Mouse (Mus musculus) liver, embryonic 13.5 days (tissue): ENCODE data around the gene Emc10. TPM values are rescaled to one million over a fixed set of nuclear protein-coding genes. Genes with fewer than 3 reads are reported as not detected.

Experiments used
- ATAC-seq: fragments of 200-750 bp; cut with Nextera tagmentation; 2 replicates; pipeline ENCODE4 v1.8.0; 2017; ENCODE audit warnings: low read depth, mild to moderate bottlenecking, moderate number of reproducible peaks, moderate library complexity
- DNase-seq: peaks from one replicate; pipeline ENCODE4 v3.0.0; 2022
- H3K27ac ChIP-seq: fragments of 300-500 bp; sonication (generic); 2 replicates; pipeline ENCODE4 v1.5.1; 2015; ENCODE audit warnings: moderate library complexity, mild to moderate bottlenecking, inconsistent platforms
- H3K27me3 ChIP-seq: fragments of 300-500 bp; sonication (generic); 2 replicates; pipeline ENCODE4 v1.6.1; 2015; ENCODE audit warnings: mild to moderate bottlenecking, inconsistent platforms
- H3K36me3 ChIP-seq: fragments of 300-500 bp; sonication (generic); 2 replicates; pipeline ENCODE4 v1.6.1; 2015; ENCODE audit warnings: mild to moderate bottlenecking, inconsistent platforms
- H3K4me1 ChIP-seq: fragments of 300-500 bp; sonication (generic); replicated peaks from 2 replicates; pipeline ENCODE4 v1.6.1; 2015; ENCODE audit warnings: inconsistent platforms
- H3K4me2 ChIP-seq: fragments of 300-500 bp; sonication (generic); 2 replicates; pipeline ENCODE4 v1.6.1; 2015; ENCODE audit warnings: inconsistent platforms, mild to moderate bottlenecking, moderate library complexity
- H3K4me3 ChIP-seq: fragments of 300-500 bp; sonication (generic); replicated peaks from 2 replicates; pipeline ENCODE4 v1.5.1; 2015; ENCODE audit warnings: mild to moderate bottlenecking, inconsistent platforms
- H3K9ac ChIP-seq: fragments of 300-500 bp; sonication (generic); 2 replicates; pipeline ENCODE4 v1.6.1; 2015; ENCODE audit warnings: mild to moderate bottlenecking, inconsistent platforms
- H3K9me3 ChIP-seq: fragments of 300-500 bp; sonication (generic); replicated peaks from 2 replicates; pipeline ENCODE4 v1.6.1; 2016; ENCODE audit warnings: inconsistent platforms
- WGBS: fragments of 180-500 bp; shearing (Covaris S2); methylation state at CpG from one replicate; pipeline ENCODE4 v1.1.7; 2015; ENCODE audit not compliant: insufficient replicate concordance; 5-methylcytosine and 5-hydroxymethylcytosine counted together
- polyA plus RNA-seq: library from polyadenylated mRNA; unstranded; fragments of >200 nt; fragmentation: Nextera tagmentation; extraction: Ambion mirVana; gene quantifications from 2 replicates; pipeline ENCODE4 v1.2.1, GENCODE M21; 2015

Emc10 gene
- polyA plus RNA-seq, 1 experiment from 2014 or later, result 43.3 TPM

DNA sequence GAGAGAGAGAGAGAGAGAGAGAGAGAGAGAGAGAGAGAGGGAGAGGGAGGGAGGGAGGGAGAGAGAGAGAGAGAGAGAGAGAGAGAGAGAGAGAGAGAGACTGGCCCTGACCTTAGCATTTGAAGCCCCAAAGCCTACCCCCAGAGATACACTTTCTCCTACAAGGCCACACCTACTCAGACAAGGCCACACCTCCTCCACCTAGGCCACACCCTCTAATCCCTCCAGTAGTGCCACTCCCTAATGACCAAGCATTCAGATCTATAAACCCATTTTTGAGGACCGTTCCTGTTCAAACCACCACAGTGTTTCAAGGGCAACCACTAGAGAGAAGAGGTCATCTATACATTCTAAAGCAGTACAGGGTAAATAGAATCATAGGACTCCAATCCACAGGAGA is 40.0 kb downstream of the Emc10 start:
- 77% methylated on average over 1 of the region's 1 CpGs for WGBS
- Histone ChIP-seq H3K4me2 (no peak overlapping the region), H3K9ac (no peak overlapping the region), H3K27me3 (peaks cover 59% of the 10 kb centered on the region), H3K9me3 (no peaks in the 10 kb centered on the region), H3K4me1 (peaks cover 9% of the 10 kb centered on the region), H3K36me3 (no peaks in the 10 kb centered on the region), H3K4me3 (no peak overlapping the region), H3K27ac (no peak overlapping the region)
- ATAC-seq, result peak; percentile 51; the same call in 1 of the 2 replicates
- DNase-seq, result peak; percentile 53

DNA sequence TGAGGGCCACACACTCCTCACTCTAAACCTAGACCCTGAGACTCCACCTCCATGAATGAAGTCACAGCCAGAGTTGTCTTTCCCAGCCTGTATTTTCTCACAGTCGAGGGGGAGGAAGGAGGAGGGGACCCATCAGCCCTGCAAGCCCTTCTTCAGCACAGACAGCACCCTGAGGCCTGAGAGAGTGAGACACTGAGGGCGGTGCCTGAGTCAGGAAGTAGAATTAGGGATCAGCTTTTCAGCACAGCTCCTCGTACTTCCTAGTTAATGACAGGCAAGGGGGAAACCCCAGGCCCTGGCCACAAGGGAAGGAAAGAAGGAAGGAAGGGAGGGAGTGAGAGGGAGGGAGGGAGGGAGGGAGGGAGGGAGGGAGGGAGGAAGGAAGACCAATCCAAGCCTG is 43.1 kb downstream of the Emc10 start:
- H3K27ac ChIP-seq, result no peak overlapping the region
- ATAC-seq (no peak), DNase-seq (no peak)
- H3K4me1 ChIP-seq, result peaks cover 9% of the 10 kb centered on the region
- no peak overlapping the region for H3K9ac ChIP-seq
- no peak overlapping the region for H3K4me3 ChIP-seq
- H3K9me3 ChIP-seq, result no peaks in the 10 kb centered on the region
- no peaks in the 10 kb centered on the region for H3K36me3 ChIP-seq
- H3K27me3 ChIP-seq, result peaks cover 48% of the 10 kb centered on the region
- 9% methylated on average over 3 of the region's 3 CpGs for WGBS
- H3K4me2 ChIP-seq, result no peak overlapping the region

DNA sequence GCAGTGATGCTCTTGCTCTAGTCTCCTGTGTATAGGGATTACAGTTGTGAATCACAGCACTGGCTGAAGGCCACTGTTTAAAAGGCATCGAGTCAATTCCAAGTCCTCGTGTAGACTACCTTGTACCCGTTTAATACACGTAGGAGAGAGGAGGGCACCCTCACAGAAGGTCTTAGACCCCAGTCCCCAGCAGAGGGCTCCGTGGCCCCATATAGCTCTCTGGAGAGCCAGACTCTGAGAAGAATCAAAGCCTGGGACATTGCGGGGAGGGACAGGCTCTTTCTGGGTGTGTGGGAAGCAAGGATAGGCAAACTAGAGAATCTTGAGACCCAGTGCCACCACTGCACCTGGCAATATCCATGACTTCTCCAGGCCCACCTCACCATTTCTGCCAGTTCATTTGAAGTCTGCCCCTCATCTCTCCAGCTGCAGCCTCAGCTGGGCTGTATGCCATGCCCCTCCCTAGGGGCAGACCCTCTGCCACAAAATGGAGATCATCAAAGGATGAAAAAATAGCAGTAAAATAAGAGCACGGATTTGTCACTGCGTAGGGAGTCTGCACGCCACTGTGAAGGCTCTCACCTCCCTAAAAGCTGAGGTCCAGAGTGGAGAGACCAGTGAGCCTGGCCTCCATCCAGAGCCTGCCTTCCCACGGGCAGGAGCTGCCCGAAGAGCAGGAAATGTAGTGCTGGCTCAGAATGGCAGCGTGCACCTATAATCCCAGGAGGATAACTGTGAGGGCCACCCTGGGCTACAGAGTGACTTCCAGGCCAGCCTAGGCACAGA is 50.1 kb downstream of the Emc10 start:
- Histone ChIP-seq H3K27ac (no peak overlapping the region), H3K9ac (no peak overlapping the region), H3K4me2 (no peak overlapping the region), H3K4me3 (no peak overlapping the region), H3K27me3 (peaks cover 85% of the 10 kb centered on the region), H3K36me3 (no peaks in the 10 kb centered on the region), H3K9me3 (no peaks in the 10 kb centered on the region), H3K4me1 (no peaks in the 10 kb centered on the region)
- 39% methylated on average over 12 of the region's 12 CpGs for WGBS
- ATAC-seq (no peak), DNase-seq (no peak)

DNA sequence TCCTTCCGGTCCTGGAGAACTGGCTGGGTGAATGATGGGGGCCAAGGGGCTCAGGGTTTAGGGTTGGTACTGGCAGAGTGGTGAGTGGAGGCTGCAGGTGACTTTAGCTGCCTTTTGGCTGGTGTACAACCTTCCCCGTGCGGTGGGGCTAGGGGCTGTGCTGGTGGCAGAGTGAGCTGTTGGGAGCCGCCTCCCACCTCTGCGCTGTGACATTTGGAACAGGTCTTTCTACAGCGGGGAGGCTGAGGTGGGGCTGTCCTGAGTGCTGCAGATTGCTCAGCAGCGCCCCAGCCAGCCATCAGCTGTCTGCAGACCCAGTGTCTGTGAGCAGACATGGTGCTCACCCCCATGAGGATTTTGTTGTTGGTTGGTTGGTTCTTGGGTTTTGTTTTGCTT is 50.8 kb downstream of the Emc10 start:
- ATAC-seq, result no peak
- 6% methylated on average over 7 of the region's 7 CpGs for WGBS
- H3K4me3 ChIP-seq, result no peak overlapping the region
- H3K27ac ChIP-seq, result no peak overlapping the region
- H3K9me3 ChIP-seq, result no peaks in the 10 kb centered on the region
- H3K9ac ChIP-seq, result no peak overlapping the region
- no peaks in the 10 kb centered on the region for H3K36me3 ChIP-seq
- no peak for DNase-seq
- no peaks in the 10 kb centered on the region for H3K4me1 ChIP-seq
- H3K27me3 ChIP-seq, result peaks cover 90% of the 10 kb centered on the region
- H3K4me2 ChIP-seq, result no peak overlapping the region

DNA sequence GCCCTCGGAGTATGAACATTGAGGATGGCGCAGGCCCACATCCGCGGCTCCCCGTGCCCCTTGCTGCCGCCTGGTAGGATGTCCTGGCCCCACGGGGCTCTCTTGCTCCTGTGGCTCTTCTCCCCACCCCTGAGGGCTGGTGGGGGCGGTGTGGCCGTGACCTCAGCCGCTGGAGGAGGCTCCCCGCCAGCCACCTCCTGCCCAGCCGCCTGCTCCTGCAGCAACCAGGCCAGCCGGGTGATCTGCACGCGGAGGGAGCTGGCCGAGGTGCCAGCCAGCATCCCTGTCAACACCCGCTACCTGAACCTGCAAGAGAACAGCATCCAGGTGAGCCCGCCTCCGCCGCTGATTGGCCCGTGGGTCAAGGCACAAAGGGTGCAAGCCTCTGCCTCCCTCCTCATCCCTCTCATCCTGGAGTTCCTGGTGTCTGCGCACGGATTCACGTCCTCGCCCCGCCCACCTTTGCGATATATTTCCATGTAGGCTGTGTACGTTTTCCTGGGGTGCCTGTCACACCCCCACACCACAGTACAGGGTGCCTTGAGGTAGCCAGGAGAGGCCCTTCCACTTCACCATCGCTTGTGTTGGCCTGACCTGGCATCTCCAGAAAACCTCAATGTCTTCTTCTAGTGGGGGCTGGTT is 51.3 kb downstream of the Emc10 start:
- H3K9ac ChIP-seq, result no peak overlapping the region
- no peak for DNase-seq
- no peak overlapping the region for H3K4me3 ChIP-seq
- 8% methylated on average over 29 of the region's 29 CpGs for WGBS
- H3K4me2 ChIP-seq, result no peak overlapping the region
- no peaks in the 10 kb centered on the region for H3K9me3 ChIP-seq
- no peaks in the 10 kb centered on the region for H3K36me3 ChIP-seq
- no peaks in the 10 kb centered on the region for H3K4me1 ChIP-seq
- ATAC-seq, result no peak
- peaks cover 91% of the 10 kb centered on the region for H3K27me3 ChIP-seq
- no peak overlapping the region for H3K27ac ChIP-seq

DNA sequence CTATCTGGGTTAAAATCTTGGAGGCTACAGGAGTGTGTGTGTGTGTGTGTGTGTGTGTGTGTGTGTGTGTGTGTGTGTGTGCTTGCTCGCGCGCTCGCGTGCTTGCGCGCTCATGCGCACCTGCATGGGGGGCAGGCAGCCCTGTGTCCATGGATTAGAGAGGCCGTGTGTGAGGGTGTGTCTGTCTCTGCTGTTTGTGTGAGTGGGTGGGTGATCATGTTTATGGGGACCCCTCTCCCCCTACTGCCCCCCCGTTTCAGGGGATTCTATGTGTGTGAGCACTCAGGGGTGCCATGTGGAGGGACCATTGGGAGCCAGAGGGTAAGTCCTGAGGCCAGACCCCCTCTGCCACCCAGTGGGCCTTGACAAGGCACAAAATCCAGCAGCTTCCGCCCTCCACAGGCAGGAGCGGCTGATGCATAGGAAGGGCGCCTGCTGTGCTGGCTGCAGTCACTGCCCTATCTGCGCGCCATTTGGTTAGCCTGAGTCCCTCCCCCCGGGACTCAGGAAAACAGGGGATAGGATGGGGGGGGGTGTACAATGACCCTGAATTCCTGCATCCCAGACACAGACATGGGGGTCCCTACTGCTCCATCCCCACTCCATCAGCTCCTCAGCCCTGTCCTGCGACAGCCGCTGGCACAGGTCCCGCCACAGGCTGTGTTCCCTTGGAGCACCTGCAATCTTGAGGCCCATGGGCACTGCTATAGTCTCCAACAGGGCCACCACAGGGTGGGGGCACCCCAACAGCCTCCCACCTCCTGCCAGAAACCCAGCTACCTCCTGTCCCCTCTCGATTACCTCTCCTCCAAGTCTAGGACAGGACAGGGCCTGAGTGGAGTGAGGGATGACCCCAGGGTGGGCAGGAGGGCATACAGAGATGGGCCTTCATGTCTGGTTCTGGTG is 52.8 kb downstream of the Emc10 start:
- no peak overlapping the region for H3K27ac ChIP-seq
- no peaks in the 10 kb centered on the region for H3K4me1 ChIP-seq
- ATAC-seq, result no peak
- H3K4me2 ChIP-seq, result no peak overlapping the region
- H3K4me3 ChIP-seq, result no peak overlapping the region
- peaks cover 93% of the 10 kb centered on the region for H3K27me3 ChIP-seq
- no peak for DNase-seq
- WGBS, result 17% methylated on average over 20 of the region's 20 CpGs
- no peaks in the 10 kb centered on the region for H3K36me3 ChIP-seq
- H3K9me3 ChIP-seq, result no peaks in the 10 kb centered on the region
- H3K9ac ChIP-seq, result no peak overlapping the region

DNA sequence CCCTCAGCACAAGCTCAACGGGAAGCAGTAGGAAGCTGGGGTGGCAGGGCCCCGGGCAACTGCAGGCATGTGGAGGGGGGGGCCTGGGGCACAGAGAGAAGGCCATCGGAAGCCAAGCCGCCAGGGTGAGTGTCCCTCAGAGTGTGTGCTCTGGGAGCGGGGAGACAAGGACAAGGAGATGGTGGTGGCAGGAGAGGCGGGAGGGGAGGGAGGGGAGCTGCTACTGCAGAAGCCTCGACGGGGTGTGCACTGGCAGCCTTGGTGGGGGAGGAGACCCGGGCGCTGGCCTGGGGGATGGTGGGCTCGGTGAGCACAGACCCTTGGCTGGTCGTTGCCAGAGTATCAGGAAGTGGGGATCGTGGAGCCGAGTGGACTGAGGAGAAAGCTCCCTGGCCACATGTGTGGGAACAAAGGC is 53.9 kb downstream of the Emc10 start:
- Histone ChIP-seq H3K9ac (no peak overlapping the region), H3K9me3 (no peaks in the 10 kb centered on the region), H3K4me1 (no peaks in the 10 kb centered on the region), H3K4me3 (no peak overlapping the region), H3K4me2 (no peak overlapping the region), H3K27ac (no peak overlapping the region), H3K27me3 (peaks cover 98% of the 10 kb centered on the region), H3K36me3 (no peaks in the 10 kb centered on the region)
- 1% methylated on average over 14 of the region's 14 CpGs for WGBS
- ATAC-seq (no peak), DNase-seq (no peak)

DNA sequence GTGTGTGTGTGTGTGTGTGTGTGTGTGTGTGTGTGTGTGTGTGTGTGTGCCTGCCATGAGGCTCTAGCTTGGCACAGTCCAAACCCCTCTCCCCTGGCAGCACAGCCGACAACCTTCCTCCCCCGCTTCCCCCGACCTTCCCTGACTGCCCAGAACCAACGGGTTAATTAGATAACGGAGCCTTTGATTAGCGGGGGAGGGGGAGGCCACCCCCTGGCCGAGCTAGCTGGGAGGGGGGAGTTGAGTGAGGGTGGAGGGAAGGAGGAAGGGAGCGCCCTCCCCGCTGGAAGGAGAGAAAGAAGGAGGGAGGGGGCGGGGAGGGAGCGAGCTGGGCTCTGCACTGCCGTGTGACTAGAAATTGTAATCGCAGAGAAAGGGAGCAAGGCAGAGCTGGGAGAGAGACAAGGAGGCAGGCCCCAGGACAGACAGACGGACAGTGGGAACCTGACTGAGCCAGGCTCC is 54.6 kb downstream of the Emc10 start:
- WGBS, result 3% methylated on average over 12 of the region's 14 CpGs
- DNase-seq (no peak), ATAC-seq (no peak)
- Histone ChIP-seq H3K4me3 (no peak overlapping the region), H3K27me3 (peaks cover 95% of the 10 kb centered on the region), H3K36me3 (no peaks in the 10 kb centered on the region), H3K27ac (no peak overlapping the region), H3K4me2 (no peak overlapping the region), H3K4me1 (peaks cover 4% of the 10 kb centered on the region), H3K9me3 (no peaks in the 10 kb centered on the region), H3K9ac (no peak overlapping the region)

DNA sequence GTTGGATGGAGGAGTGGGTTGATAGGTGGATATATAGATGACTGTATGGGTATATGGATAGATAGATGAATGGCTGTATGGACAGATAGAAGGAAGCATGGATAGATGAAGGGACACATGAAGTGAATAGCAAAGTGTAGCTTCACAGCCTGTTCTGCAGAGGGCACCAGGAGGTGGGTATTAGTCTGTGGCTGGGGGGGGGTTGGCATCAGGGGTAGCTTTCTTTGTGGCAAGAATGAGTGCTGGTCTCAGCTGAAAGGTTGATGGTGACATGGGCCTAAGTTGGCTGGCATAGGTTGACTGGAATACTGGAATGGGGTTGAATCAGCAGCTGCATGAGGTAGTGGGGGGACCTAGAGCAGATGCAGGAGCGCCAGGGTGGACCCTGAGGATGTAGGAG is 55.1 kb downstream of the Emc10 start:
- ATAC-seq, result no peak
- no peak overlapping the region for H3K4me2 ChIP-seq
- 7% methylated on average over 1 of the region's 1 CpGs for WGBS

DNA sequence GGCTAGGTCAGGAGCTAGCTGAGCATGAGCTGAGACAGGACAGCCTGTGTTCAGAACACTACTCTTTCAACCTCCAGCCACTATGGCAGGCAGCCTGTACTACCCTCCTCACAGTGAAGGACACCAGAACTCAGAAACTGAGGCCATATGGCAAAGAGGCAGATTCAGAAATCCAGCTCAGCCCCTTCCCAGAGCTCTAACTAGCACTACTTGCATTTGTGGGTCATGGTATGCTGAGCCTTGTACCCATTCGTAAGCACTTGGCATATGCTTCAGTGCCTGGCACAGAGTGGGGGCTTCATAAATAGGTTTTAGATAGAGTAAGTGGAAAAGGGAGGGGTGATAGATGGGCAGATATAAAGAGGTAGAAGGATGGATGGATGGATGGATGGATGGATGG is 55.9 kb downstream of the Emc10 start:
- no peak overlapping the region for H3K27ac ChIP-seq
- no peak overlapping the region for H3K9ac ChIP-seq
- 57% methylated on average over 1 of the region's 1 CpGs for WGBS
- H3K4me3 ChIP-seq, result no peak overlapping the region
- no peaks in the 10 kb centered on the region for H3K9me3 ChIP-seq
- peaks cover 95% of the 10 kb centered on the region for H3K27me3 ChIP-seq
- peaks cover 16% of the 10 kb centered on the region for H3K4me1 ChIP-seq
- DNase-seq (no peak), ATAC-seq (no peak)
- no peaks in the 10 kb centered on the region for H3K36me3 ChIP-seq
- no peak overlapping the region for H3K4me2 ChIP-seq

More for the DNA sequence above, 55.1 kb downstream of the Emc10 start:
- DNase-seq, result no peak
- H3K27ac ChIP-seq, result no peak overlapping the region
- no peak overlapping the region for H3K9ac ChIP-seq
- no peak overlapping the region for H3K4me3 ChIP-seq
- peaks cover 9% of the 10 kb centered on the region for H3K4me1 ChIP-seq
- no peaks in the 10 kb centered on the region for H3K36me3 ChIP-seq
- H3K9me3 ChIP-seq, result no peaks in the 10 kb centered on the region
- H3K27me3 ChIP-seq, result peaks cover 95% of the 10 kb centered on the region
